Mouse (Mus musculus): ENCODE results near the gene Gde1.

Gene Gde1

DNA sequence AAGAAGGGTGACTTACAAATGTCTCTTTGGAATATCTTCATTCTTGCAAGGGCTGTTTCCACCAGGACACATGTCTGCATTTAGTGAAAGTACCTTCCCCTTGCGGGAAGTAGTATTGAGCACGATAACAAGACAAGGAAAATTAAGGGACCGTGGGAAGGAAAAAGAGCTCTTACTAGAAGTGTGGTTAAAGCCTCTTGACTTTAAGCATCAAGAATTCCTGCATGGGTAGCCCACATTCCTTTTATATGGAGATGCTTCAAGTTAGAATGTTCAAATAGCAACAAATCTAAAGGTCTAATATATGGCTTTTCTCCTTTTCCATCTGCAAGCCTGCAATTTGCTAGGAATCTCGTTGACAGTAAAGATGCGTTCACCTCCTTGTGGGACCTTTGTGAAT, 910 bp upstream of the Gde1 start:
- no peak for DNase-seq (ENCODE audit: low read depth, low spot score)

GRCm38 (mm10) chr7:118706051-118706450, 473 bp upstream of the Gde1 start:
- no peak for DNase-seq (ENCODE audit: low read depth, low spot score)

DNA sequence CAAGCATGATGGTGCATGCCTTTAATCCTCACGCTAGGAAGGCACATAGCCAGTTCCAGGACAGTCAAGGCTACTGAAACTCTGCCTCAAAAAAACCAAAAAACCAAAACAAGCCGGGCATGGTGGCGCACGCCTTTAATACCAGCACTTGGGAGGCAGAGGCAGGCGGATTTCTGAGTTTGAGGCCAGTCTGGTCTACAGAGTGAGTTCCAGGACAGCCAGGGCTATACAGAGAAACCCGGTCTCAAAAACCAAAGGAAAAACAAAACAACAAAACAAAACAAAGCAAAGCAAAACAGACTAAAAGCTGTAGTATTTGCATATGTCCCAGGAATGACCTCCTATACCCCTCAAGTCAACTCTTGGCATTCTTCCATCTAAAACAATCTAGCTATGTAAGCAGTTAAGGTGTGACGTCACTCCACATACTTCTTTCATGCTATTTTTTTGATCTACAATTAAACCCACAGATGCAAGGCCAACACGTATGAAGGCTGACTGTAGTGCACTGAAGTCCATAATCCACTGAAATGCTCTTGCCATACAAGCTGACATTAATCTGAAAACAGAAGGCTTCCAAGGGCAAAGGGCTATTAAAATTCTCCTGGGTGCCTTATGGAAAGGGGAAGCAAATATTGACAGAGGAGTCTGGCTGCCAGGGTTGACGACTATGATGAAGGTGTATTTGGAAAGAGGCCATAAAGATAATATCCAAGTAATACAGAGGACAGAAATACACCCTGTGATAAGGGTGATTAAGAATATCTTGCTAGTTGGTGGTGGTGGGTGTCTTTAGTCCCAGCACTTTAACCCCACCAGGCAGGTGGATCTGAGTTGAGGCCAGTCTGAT, 1.4 kb downstream of the Gde1 start:
- no peak for DNase-seq (ENCODE audit: low read depth, low spot score)

GRCm38 (mm10) chr7:118703144-118703561, 2.4 kb downstream of the Gde1 start:
- DNase-seq (ENCODE audit: low read depth, low spot score) = no peak

DNA sequence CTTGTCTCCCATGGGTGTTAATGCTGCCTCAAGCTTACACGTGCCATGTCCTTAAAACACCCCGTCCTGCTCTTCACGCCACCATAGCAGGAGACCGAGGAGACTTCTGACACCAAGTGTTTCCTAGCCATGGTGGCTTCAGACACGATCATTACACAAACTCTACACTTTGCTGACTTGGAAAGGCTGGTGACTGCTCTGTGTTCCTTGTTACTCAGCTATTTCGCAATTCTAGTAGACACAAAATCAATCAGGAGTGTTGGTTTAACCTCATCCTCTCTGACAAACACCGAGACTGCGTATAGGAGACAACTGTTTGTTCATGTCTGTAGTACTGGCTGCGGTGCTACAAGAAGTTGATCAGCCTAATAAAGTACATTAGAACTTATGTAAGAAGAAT, 6.7 kb downstream of the Gde1 start:
- no peak for DNase-seq (ENCODE audit: low read depth, low spot score)

GRCm38 (mm10) chr7:118697168-118697567, 8.4 kb downstream of the Gde1 start:
- DNase-seq (ENCODE audit: low read depth, low spot score) = no peak

DNA sequence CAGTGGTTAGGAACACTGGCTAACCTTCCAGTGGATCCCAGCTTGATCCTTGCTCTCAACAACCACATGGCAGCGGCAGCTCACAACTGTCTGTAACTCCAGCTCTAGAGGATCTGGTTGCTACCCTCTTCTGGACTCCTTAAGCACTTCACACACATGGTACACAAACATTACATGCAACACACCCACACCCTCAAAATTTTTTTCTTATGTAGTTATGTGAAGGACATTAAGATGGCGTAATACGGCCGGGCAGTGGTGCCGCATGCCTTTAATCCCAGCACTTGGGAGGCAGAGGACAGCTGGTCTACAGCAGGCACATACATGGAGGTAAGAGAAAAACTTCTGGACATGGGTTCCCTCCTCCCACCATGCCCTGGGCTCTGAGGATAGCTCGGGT, 9.4 kb downstream of the Gde1 start:
- DNase-seq (ENCODE audit: low read depth, low spot score) = no peak

DNA sequence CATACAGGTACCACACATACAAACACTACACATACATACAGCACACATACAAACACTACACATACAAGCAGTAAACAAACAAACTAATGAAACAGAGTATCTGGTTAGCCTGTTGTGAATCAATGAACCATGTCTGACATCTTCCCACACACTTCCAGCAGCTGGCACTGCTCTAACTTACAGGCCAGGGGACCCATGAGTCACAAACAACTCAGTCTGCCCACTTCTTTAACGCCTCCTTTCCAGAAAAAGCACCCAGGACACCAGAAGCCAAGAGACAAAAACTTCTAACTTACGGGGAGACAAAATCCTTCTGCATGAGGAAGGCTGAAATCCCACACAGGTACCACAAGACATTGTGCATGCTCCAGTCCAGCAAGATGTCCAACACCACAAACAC, 14.3 kb downstream of the Gde1 start:
- no peak for DNase-seq (ENCODE audit: low read depth, low spot score)

GRCm38 (mm10) chr7:118689088-118689487, 16.5 kb downstream of the Gde1 start:
- no peak for DNase-seq (ENCODE audit: low read depth, low spot score)

DNA sequence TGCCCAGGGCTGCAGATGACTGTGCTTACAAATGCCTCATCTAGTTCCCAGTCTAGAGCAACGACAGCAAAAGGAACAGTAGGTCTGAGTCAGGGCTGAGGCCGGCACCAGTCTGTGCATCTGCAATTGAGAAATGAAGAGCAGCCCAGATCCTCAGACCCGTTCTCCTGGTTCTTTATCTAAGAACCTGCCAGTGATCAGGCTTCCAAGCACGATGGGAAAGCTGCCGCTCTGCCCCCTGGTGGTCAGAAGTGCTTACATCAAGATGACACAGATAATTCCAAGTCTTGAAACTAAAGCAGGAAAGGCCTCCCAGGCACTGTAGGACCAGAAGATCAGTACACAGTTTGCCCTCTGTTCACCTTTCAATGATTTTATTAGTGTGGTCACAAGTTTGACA, 17.4 kb downstream of the Gde1 start:
- DNase-seq (ENCODE audit: low read depth, low spot score) = peak; percentile 56

DNA sequence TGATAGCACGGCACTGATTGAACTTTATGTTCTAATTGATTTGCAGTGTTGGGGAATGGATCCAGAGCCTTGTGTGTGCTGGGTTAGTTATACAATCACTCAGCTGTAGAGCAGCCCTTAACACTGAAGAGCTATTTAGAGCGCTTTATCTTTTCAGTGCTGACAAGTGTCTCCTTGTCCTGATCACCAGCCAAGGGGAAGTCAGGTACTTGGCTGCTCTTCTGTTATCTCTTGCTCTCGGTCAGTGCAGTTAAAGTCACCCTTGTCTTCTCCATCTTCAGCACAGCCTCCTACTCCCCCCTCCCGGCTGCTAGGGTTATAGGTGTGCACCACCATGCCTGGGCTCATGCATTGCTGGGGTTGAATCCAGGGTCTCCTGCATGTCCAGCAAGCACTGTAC, 28.8 kb downstream of the Gde1 start:
- DNase-seq (ENCODE audit: low read depth, low spot score) = no peak

- no peak for DNase-seq (ENCODE audit: low read depth, low spot score)
Measured at GRCm38 (mm10) chr7:118670142-118670541, 35.4 kb downstream of the Gde1 start.

DNA sequence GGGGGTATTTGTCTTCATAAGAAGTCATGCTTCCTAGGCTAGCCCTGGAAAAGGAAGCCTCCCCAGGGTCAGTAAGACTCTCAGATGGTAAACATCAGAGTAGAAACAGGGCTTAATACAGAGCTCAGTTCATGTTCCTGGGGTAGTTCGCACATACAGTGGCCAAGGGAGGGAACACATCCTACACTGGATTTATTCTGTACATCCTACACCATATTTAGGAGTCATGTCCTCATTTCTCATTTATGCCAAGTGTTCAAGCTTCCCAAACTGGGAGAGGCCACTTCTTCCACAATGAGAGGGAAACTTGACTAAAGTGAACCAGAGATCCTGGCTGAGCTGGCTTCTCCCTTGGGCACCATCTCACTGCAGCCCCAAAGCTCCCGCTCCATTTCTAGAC, 37.8 kb downstream of the Gde1 start:
- no peak for DNase-seq (ENCODE audit: low read depth, low spot score)

GRCm38 (mm10) chr7:118656730-118657129, 48.8 kb downstream of the Gde1 start:
- DNase-seq (ENCODE audit: low read depth, low spot score) = no peak

DNA sequence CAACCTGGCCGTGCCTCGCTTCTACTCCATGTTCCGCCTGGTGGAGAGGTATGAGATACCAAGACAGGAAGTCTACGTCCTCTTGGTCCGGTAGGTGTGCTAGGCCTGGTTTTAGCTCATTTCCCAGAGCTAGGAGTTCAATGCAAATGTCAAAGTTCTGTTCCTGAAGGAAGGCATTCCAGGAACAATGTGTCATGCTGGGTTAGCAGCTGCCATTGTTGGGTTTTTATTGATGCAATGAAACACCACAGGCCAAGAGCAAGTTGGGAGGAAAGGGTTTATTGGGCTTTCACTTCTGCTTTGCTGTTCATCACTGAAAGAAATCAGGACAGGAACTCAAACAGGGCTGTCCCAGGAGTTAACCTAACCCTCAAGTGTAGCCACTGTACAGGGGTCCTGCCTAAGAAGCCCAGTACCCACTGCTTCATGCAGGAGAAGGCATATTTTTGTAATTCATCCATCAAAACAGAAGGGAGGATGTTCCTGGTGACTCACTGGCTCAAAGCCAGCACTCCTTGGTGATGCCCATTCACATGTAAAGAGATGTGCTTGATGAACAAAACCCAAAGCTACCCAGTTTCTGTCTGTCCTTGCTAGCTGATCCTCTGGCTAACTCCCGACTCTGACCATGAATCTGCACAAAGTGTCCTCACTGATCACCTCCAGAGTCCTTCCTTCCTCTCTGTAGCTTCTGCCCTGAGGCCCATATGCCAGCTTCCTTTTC, 52.8 kb downstream of the Gde1 start:
- DNase-seq (ENCODE audit: low read depth, low spot score) = no peak

- no peak for DNase-seq (ENCODE audit: low read depth, low spot score)
Measured at GRCm38 (mm10) chr7:118650891-118651290, 54.7 kb downstream of the Gde1 start.

- no peak for DNase-seq (ENCODE audit: low read depth, low spot score)
Measured at GRCm38 (mm10) chr7:118650119-118650518, 55.5 kb downstream of the Gde1 start.

- DNase-seq (ENCODE audit: low read depth, low spot score) = no peak
Measured at GRCm38 (mm10) chr7:118649328-118649727, 56.2 kb downstream of the Gde1 start.

- DNase-seq (ENCODE audit: low read depth, low spot score) = no peak
Measured at GRCm38 (mm10) chr7:118646237-118646636, 59.3 kb downstream of the Gde1 start.

Data from brain, embryonic 18.5 days (tissue).